Mouse (Mus musculus) testis, adult 2 months (tissue): ENCODE results near the gene Avil.

Experiments
- CTCF ChIP-seq: fragments of 200-500 bp; IDR thresholded peaks from 2 replicates; pipeline ENCODE4 v1.5.1; 2012; ENCODE audit warnings: low read depth, mild to moderate bottlenecking, inconsistent platforms, low read length, moderate library complexity; ENCODE audit not compliant: control insufficient read depth, insufficient read depth, insufficient replicate concordance
- POLR2A ChIP-seq: fragments of 200-500 bp; IDR thresholded peaks from 2 replicates; pipeline ENCODE4 v1.6.1; 2012; ENCODE audit warnings: low read depth, mild to moderate bottlenecking, inconsistent platforms, low read length, moderate library complexity; ENCODE audit not compliant: control insufficient read depth

DNA sequence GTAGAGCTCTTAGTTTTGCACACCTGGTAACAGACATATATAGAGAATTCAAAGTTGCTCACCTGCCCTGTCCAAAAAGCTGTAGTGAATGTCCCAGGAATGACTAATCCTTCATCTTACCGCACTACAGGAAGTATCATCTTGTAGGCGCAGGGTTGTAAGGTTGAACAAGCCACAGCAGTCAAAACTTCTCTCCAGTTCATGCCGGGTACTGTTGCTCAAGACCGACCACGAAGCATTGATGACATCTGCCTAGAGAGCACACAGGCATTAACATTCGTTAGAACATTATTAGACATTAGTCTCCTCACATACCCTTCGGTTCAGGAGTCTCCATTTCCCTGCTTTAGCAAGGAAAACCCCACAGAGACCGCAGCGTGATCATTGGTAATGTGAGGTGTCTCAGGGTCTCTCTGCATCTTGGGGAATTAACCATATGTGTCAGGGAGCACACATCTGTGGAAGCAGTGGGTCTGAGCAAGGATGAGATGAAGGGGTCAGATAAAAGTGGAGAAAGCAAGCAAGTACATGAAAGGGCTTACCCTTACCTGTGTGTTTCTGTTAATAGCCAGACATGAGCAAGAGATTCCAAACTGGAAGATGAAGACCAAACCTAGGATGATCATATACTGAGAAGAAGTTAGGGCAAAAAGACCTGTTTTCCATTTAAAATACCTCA, 68.0 kb downstream of the Avil start:
- no peak for TF ChIP-seq CTCF
- no peak for TF ChIP-seq POLR2A
